Mouse (Mus musculus): ENCODE data around the gene Col18a1. TPM values are rescaled to one million over a fixed set of nuclear protein-coding genes. Genes with fewer than 3 reads are reported as not detected.

Gene Col18a1
- polyA plus RNA-seq, 1 experiment from 2014 or later: 96.2 TPM

GRCm38 (mm10) chr10:77084568-77084967, 81.8 kb downstream of the Col18a1 start:
- Histone ChIP-seq H3K27me3 (ENCODE audit: control insufficient read depth, insufficient read depth, low read length) (no peaks in the 10 kb centered on the region), H3K4me3 (ENCODE audit: low read length) (no peak overlapping the region), H3K4me2 (ENCODE audit: low read depth, low read length) (no peak overlapping the region), H3K27ac (ENCODE audit: low read length) (no peak overlapping the region), H3K36me3 (ENCODE audit: control insufficient read depth, insufficient read depth) (no peaks in the 10 kb centered on the region; the same call in 1 of the 2 replicates), H3K9ac (ENCODE audit: low read length) (no peak overlapping the region), H3K9me3 (replicated peaks; ENCODE audit: control insufficient read depth, low read length) (no peaks in the 10 kb centered on the region), H3K4me1 (ENCODE audit: control insufficient read depth, insufficient read depth, low read length) (no peaks in the 10 kb centered on the region)
- no peak for ATAC-seq (replicated peaks; ENCODE audit: extremely low read depth, insufficient read depth, low FRiP score)
- 46% methylated on average over 1 of the region's 1 CpGs for WGBS

GRCm38 (mm10) chr10:77082921-77083320, 83.4 kb downstream of the Col18a1 start:
- Histone ChIP-seq H3K4me2 (ENCODE audit: low read depth, low read length) (no peak overlapping the region), H3K9ac (ENCODE audit: low read length) (no peak overlapping the region), H3K4me1 (ENCODE audit: control insufficient read depth, insufficient read depth, low read length) (no peaks in the 10 kb centered on the region), H3K36me3 (ENCODE audit: control insufficient read depth, insufficient read depth) (peaks cover 2% of the 10 kb centered on the region; the same call in 1 of the 2 replicates), H3K27me3 (ENCODE audit: control insufficient read depth, insufficient read depth, low read length) (no peaks in the 10 kb centered on the region), H3K27ac (ENCODE audit: low read length) (no peak overlapping the region), H3K4me3 (ENCODE audit: low read length) (no peak overlapping the region), H3K9me3 (replicated peaks; ENCODE audit: control insufficient read depth, low read length) (no peaks in the 10 kb centered on the region)
- ATAC-seq (replicated peaks; ENCODE audit: extremely low read depth, insufficient read depth, low FRiP score): no peak
- 60% methylated on average over 5 of the region's 5 CpGs for whole genome bisulfite sequencing

- H3K4me3 ChIP-seq (ENCODE audit: low read length): no peak overlapping the region
- no peak for ATAC-seq (replicated peaks; ENCODE audit: extremely low read depth, insufficient read depth, low FRiP score)
- no peaks in the 10 kb centered on the region for H3K9me3 ChIP-seq (replicated peaks; ENCODE audit: control insufficient read depth, low read length)
- H3K27ac ChIP-seq (ENCODE audit: low read length): no peak overlapping the region
- H3K36me3 ChIP-seq (ENCODE audit: control insufficient read depth, insufficient read depth): peaks cover 2% of the 10 kb centered on the region; the same call in 1 of the 2 replicates
- H3K27me3 ChIP-seq (ENCODE audit: control insufficient read depth, insufficient read depth, low read length): no peaks in the 10 kb centered on the region
- H3K4me2 ChIP-seq (ENCODE audit: low read depth, low read length): no peak overlapping the region
- H3K9ac ChIP-seq (ENCODE audit: low read length): no peak overlapping the region
- no peaks in the 10 kb centered on the region for H3K4me1 ChIP-seq (ENCODE audit: control insufficient read depth, insufficient read depth, low read length)
- WGBS: 19% methylated on average over 3 of the region's 3 CpGs
Measured at GRCm38 (mm10) chr10:77082453-77082852, 83.9 kb downstream of the Col18a1 start.

- WGBS: 79% methylated on average over 8 of the region's 8 CpGs
- H3K4me3 ChIP-seq (ENCODE audit: low read length): no peak overlapping the region
- ATAC-seq (replicated peaks; ENCODE audit: extremely low read depth, insufficient read depth, low FRiP score): no peak
- no peak overlapping the region for H3K9ac ChIP-seq (ENCODE audit: low read length)
- H3K4me1 ChIP-seq (ENCODE audit: control insufficient read depth, insufficient read depth, low read length): peaks cover 2% of the 10 kb centered on the region; the same call in 1 of the 2 replicates
- no peaks in the 10 kb centered on the region for H3K9me3 ChIP-seq (replicated peaks; ENCODE audit: control insufficient read depth, low read length)
- H3K27ac ChIP-seq (ENCODE audit: low read length): no peak overlapping the region
- no peak overlapping the region for H3K4me2 ChIP-seq (ENCODE audit: low read depth, low read length)
- no peaks in the 10 kb centered on the region for H3K27me3 ChIP-seq (ENCODE audit: control insufficient read depth, insufficient read depth, low read length)
- H3K36me3 ChIP-seq (ENCODE audit: control insufficient read depth, insufficient read depth): 0 out of 2 replicates have a peak, but pooled peaks cover 2% of the 10 kb centered on the region
Measured at GRCm38 (mm10) chr10:77078961-77079360, 87.4 kb downstream of the Col18a1 start.

- no peak overlapping the region for H3K9ac ChIP-seq (ENCODE audit: low read length)
- H3K4me2 ChIP-seq (ENCODE audit: low read depth, low read length): no peak overlapping the region
- no peaks in the 10 kb centered on the region for H3K27me3 ChIP-seq (ENCODE audit: control insufficient read depth, insufficient read depth, low read length)
- H3K4me1 ChIP-seq (ENCODE audit: control insufficient read depth, insufficient read depth, low read length): peaks cover 2% of the 10 kb centered on the region; the same call in 1 of the 2 replicates
- no peaks in the 10 kb centered on the region for H3K9me3 ChIP-seq (replicated peaks; ENCODE audit: control insufficient read depth, low read length)
- 0 out of 2 replicates have a peak, but pooled peaks cover 2% of the 10 kb centered on the region for H3K36me3 ChIP-seq (ENCODE audit: control insufficient read depth, insufficient read depth)
- no peak overlapping the region for H3K27ac ChIP-seq (ENCODE audit: low read length)
- 90% methylated on average over 4 of the region's 4 CpGs for WGBS
- no peak overlapping the region for H3K4me3 ChIP-seq (ENCODE audit: low read length)
- no peak for ATAC-seq (replicated peaks; ENCODE audit: extremely low read depth, insufficient read depth, low FRiP score)
Measured at GRCm38 (mm10) chr10:77078456-77078855, 87.9 kb downstream of the Col18a1 start.

- Histone ChIP-seq H3K36me3 (ENCODE audit: control insufficient read depth, insufficient read depth) (peaks cover 2% of the 10 kb centered on the region; the same call in 1 of the 2 replicates), H3K4me3 (ENCODE audit: low read length) (no peak overlapping the region), H3K4me1 (ENCODE audit: control insufficient read depth, insufficient read depth, low read length) (peaks cover 2% of the 10 kb centered on the region; the same call in 1 of the 2 replicates), H3K9me3 (replicated peaks; ENCODE audit: control insufficient read depth, low read length) (no peaks in the 10 kb centered on the region), H3K4me2 (ENCODE audit: low read depth, low read length) (no peak overlapping the region), H3K27me3 (ENCODE audit: control insufficient read depth, insufficient read depth, low read length) (no peaks in the 10 kb centered on the region), H3K27ac (ENCODE audit: low read length) (no peak overlapping the region), H3K9ac (ENCODE audit: low read length) (no peak overlapping the region)
- WGBS: 71% methylated on average over 4 of the region's 4 CpGs
- ATAC-seq (replicated peaks; ENCODE audit: extremely low read depth, insufficient read depth, low FRiP score): peak; percentile 24; the same call in 1 of the 2 replicates
Measured at GRCm38 (mm10) chr10:77074276-77074974, 91.9 kb downstream of the Col18a1 start.

GRCm38 (mm10) chr10:77070072-77070471, 96.3 kb downstream of the Col18a1 start:
- H3K36me3 ChIP-seq (ENCODE audit: control insufficient read depth, insufficient read depth): peaks cover 3% of the 10 kb centered on the region; the same call in 1 of the 2 replicates
- H3K27ac ChIP-seq (ENCODE audit: low read length): no peak overlapping the region
- no peak overlapping the region for H3K4me3 ChIP-seq (ENCODE audit: low read length)
- H3K9me3 ChIP-seq (replicated peaks; ENCODE audit: control insufficient read depth, low read length): no peaks in the 10 kb centered on the region
- no peaks in the 10 kb centered on the region for H3K27me3 ChIP-seq (ENCODE audit: control insufficient read depth, insufficient read depth, low read length)
- 0 out of 2 replicates have a peak, but pooled peaks have one; percentile 25 for ATAC-seq (replicated peaks; ENCODE audit: extremely low read depth, insufficient read depth, low FRiP score)
- 67% methylated on average over 4 of the region's 4 CpGs for WGBS
- no peak overlapping the region for H3K9ac ChIP-seq (ENCODE audit: low read length)
- H3K4me2 ChIP-seq (ENCODE audit: low read depth, low read length): no peak overlapping the region
- H3K4me1 ChIP-seq (ENCODE audit: control insufficient read depth, insufficient read depth, low read length): peaks cover 2% of the 10 kb centered on the region; the same call in 1 of the 2 replicates

GRCm38 (mm10) chr10:77068469-77068868, 97.9 kb downstream of the Col18a1 start:
- no peak overlapping the region for H3K4me3 ChIP-seq (ENCODE audit: low read length)
- H3K27ac ChIP-seq (ENCODE audit: low read length): no peak overlapping the region
- 85% methylated on average over 7 of the region's 7 CpGs for WGBS
- no peaks in the 10 kb centered on the region for H3K4me1 ChIP-seq (ENCODE audit: control insufficient read depth, insufficient read depth, low read length)
- no peak for ATAC-seq (replicated peaks; ENCODE audit: extremely low read depth, insufficient read depth, low FRiP score)
- H3K27me3 ChIP-seq (ENCODE audit: control insufficient read depth, insufficient read depth, low read length): no peaks in the 10 kb centered on the region
- no peaks in the 10 kb centered on the region for H3K9me3 ChIP-seq (replicated peaks; ENCODE audit: control insufficient read depth, low read length)
- no peak overlapping the region for H3K9ac ChIP-seq (ENCODE audit: low read length)
- H3K36me3 ChIP-seq (ENCODE audit: control insufficient read depth, insufficient read depth): peaks cover 8% of the 10 kb centered on the region; the same call in 1 of the 2 replicates
- H3K4me2 ChIP-seq (ENCODE audit: low read depth, low read length): no peak overlapping the region

- H3K4me2 ChIP-seq (ENCODE audit: low read depth, low read length): no peak overlapping the region
Measured at GRCm38 (mm10) chr10:77064659-77065058, 101.7 kb downstream of the Col18a1 start.

More at GRCm38 (mm10) chr10:77064659-77065058, 101.7 kb downstream of the Col18a1 start:
- no peaks in the 10 kb centered on the region for H3K27me3 ChIP-seq (ENCODE audit: control insufficient read depth, insufficient read depth, low read length)
- no peak for ATAC-seq (replicated peaks; ENCODE audit: extremely low read depth, insufficient read depth, low FRiP score)
- no peak overlapping the region for H3K27ac ChIP-seq (ENCODE audit: low read length)
- H3K4me3 ChIP-seq (ENCODE audit: low read length): no peak overlapping the region
- H3K9me3 ChIP-seq (replicated peaks; ENCODE audit: control insufficient read depth, low read length): no peaks in the 10 kb centered on the region
- H3K9ac ChIP-seq (ENCODE audit: low read length): no peak overlapping the region
- no peaks in the 10 kb centered on the region for H3K4me1 ChIP-seq (ENCODE audit: control insufficient read depth, insufficient read depth, low read length)
- H3K36me3 ChIP-seq (ENCODE audit: control insufficient read depth, insufficient read depth): peaks cover 8% of the 10 kb centered on the region; the same call in 1 of the 2 replicates

All from heart, embryonic 16.5 days (tissue).